Mouse (Mus musculus) layer of hippocampus, adult 9-11 months (tissue): ENCODE results near the gene H1foo.

Source experiments
- DNase-seq: peaks from one replicate; pipeline ENCODE4 v3.0.0; 2022

H1foo gene

GRCm38 (mm10) chr6:115944638-115945037, at the start of gene H1foo:
Gene H1foo, plus strand, starts transcription at chr6:115944938.
- no peak for DNase-seq

- no peak for DNase-seq
These were observed 48.4 kb upstream of the H1foo start for GRCm38 (mm10) chr6:115896346-115896745.

DNA sequence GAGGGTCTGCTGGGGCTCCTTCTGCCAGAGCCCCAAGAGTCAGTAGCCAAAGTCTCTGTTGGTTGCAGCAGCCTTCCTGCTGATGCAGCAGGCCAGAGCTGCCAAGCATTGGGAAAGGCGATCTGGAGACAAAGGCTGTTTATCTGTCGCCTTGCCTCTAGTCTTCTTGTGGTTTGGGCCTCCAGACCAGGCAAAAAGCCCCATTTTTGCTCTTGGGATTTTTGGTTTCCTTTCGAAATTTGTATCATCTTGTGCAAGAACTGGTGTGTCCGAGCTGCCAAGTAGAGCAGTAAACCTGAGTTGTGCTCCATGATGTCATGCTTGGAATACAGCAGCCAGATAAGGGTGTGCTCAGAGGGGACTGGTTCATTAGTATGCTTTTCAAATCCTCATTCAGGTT, 47.6 kb upstream of the H1foo start:
- no peak for DNase-seq

GRCm38 (mm10) chr6:115897926-115898520, 46.7 kb upstream of the H1foo start:
- DNase-seq = no peak

- peak; percentile 88 for DNase-seq
These were observed 43.7 kb upstream of the H1foo start for GRCm38 (mm10) chr6:115901062-115901461.

DNA sequence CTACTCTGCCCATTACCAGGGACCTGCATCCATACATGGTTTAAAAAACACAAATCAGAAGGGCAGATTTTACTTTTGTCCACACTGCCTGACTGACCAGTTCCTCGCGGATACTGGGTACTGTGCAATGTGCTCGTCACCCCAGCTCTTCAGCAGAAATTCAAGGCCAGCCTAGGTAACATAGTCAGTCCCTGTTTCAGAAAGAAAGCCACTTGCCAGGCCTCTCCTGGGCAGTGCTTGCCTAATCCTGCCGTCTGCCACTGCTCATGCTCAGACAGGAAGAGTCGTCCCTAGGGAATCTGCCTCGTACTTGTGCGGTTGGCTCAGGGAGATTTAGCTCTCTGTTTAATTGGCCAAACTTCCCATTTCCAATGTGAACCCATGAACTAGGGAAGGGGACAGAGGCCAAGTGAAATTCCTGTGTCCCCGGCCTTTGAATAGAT, 43.2 kb upstream of the H1foo start:
- no peak for DNase-seq

GRCm38 (mm10) chr6:115902545-115902944, 42.2 kb upstream of the H1foo start:
- no peak for DNase-seq

GRCm38 (mm10) chr6:115905568-115905967, 39.2 kb upstream of the H1foo start:
- DNase-seq = no peak

- no peak for DNase-seq
These were observed 38.3 kb upstream of the H1foo start for GRCm38 (mm10) chr6:115906455-115906854.

GRCm38 (mm10) chr6:115906871-115907270, 37.9 kb upstream of the H1foo start:
- no peak for DNase-seq

GRCm38 (mm10) chr6:115908421-115908982, 36.2 kb upstream of the H1foo start:
- DNase-seq = no peak

GRCm38 (mm10) chr6:115909052-115909451, 35.7 kb upstream of the H1foo start:
- DNase-seq = no peak

DNA sequence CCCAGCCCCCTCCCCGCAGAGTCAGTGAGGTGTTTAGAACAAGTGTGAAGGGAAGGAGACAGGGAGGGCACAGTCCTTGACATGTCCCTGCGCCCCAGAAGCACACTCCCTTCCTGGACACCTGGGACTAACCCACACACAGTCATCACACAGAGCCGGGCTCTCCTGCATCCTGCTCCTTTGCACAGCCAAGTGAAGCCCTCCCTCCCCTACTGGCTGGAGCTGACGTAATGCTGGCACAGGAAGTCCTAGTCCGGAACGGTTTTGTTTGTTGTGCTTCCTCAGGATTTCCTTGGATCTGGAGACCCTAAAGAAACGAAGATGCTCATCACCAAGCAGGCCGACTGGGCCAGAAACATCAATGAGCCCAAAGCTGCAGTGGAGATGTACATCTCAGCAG, 34.8 kb upstream of the H1foo start:
- no peak for DNase-seq

- DNase-seq = no peak
These were observed 33.0 kb upstream of the H1foo start for GRCm38 (mm10) chr6:115911763-115912162.

DNA sequence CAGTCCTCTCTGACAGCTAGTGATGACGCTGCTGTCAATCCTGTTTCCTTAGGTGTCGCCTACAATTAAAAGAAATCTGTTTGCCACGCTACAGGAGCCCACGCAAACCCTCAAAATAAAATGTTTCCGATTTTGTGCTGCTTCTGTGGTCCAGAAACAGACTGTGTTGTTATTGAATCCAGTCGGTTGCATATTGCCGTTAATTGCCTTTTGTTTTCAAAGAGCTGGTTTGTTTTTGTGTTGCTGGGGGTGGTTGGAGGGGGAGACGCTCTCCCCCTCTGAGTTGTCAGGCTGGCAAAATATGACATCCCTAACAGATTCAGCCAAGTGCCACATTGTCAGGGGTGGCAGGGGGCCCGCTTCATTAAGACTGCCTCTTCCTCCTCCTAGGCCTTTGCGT, 31.3 kb upstream of the H1foo start:
- DNase-seq = peak; percentile 76

DNA sequence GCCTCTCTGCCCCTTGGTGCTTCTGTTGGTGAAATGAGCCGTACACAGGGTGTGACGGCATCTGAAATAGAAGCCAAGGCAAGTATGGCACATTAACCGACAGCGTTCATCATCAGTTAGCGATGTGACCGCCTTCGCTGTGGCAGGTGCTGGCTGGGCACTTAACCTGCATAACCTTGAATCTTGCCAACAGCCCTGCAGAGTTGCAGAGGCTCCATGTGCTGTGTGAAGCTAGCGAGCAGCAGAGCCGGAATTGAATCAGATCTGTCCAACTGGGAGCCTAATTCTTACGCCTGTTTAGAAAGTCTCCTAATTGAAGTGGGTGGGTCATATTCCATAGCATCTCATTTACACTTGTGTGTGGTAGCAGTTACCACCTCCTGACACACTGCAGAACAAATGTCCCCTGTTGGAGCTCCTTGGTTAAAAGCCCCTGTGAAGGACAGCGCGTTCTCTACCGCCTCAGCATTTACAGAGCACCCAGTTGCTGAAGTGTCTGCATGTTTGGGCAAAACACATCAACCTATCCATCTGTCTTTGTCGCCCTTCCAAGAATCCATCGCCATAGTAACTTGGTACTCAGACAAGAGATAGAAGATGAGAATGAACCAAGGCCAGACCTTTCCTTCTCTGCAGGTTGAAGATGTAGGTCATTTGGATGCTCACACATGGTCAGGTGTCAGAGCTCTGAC, 30.1 kb upstream of the H1foo start:
- peak; percentile 67 for DNase-seq

GRCm38 (mm10) chr6:115915601-115916445, 28.9 kb upstream of the H1foo start:
- DNase-seq = peak; percentile 59

- no peak for DNase-seq
These were observed 28.1 kb upstream of the H1foo start for GRCm38 (mm10) chr6:115916611-115917010.

DNA sequence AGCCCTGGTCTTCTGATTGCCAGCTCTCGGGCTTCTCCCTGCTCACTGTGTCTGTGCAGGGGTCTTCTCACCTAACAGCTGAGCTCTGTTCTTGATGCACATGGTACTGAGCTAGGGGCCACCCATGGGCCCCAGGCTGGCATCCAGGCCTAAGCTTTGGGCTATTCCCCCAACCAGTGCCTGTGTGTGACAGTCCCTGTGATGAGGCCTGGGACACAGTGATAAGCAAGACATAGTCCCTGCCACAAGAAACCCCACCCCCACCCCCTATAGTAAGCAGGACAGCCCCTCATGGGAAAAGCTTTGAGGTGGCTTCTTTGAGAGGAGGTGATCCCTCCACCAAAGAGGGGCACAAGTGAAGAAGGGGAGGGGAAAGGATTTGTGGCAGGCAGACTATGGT, 26.1 kb upstream of the H1foo start:
- DNase-seq = no peak

DNA sequence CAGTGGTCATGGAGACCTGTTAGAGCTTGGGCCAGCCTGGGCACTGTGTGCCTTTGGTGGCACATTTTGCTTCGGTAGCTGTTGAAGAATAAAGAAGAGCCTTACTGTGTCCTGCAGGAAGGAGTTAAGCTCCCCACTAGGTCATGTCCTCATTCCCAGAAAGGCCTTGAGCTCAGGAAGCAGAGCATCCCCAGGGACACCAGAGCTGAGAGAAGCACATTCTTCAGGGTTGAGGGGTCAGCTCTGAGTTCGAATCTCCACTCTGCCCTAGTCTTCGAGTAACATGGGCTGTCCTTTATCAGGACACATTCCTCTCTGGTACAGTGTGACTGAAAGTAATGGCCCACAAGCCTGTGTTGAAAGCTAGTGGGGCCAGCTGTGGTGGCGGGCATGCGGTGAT, 24.9 kb upstream of the H1foo start:
- DNase-seq = no peak

GRCm38 (mm10) chr6:115924829-115925228, 19.9 kb upstream of the H1foo start:
- DNase-seq = no peak

DNA sequence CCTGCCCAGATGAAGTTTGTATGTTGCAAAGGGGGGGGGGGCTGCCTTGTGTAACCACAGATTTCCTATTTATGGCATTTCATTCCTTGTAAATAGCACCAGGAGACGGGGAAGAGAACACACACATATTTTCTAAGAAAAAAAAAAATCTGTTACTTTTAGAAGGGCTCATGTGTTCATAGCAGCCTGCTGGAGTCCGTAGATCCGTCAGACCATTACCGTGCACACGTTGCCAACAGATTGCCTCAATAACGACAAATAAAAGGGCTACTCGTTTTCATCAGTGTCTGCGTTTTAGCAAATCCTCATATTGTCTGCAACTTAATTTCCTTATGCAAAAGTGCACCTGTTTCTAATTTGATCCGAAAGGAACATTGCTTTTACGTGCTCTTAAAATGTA, 18.3 kb upstream of the H1foo start:
- no peak for DNase-seq
